Mouse (Mus musculus) bone marrow macrophage, adult 2 months (primary cell): ENCODE measurements around the gene Fpr1.

Source experiments
- CTCF ChIP-seq: IDR thresholded peaks from 2 replicates; pipeline ENCODE4 v1.5.1; 2012; ENCODE audit warnings: low read depth, mild to moderate bottlenecking, low read length, moderate library complexity
- POLR2A ChIP-seq: IDR thresholded peaks from 2 replicates; pipeline ENCODE4 v1.6.1; 2012; ENCODE audit warnings: mild to moderate bottlenecking, low read depth, low read length, borderline replicate concordance

DNA sequence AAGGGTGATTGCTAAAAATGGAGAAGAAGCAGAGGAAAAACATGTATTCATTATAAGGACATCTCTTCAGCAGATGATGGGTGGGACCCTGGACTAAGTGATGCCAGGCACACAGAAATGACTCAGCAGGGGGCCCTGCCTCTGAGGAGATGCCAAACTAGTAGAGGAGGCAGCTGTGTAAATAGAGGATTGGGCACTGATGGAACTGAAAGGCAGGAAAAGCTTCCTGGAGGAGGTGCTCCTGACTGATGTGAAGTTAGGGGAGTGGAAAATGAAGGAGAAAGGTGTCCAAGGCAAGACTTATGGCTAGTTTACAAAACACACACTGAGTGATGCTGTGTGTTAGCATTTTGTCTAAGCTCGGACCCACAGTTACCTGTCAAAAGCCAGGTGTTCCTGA, 26.3 kb downstream of the Fpr1 start:
- TF ChIP-seq CTCF (no peak), POLR2A (no peak)
